Mouse (Mus musculus) monocyte, adult 2 months (primary cell): ENCODE measurements around the gene Prrc2a.

Experiments used
- DNase-seq, 2 experiments: peaks; one replicate each; pipeline ENCODE4 v3.0.0; 2022; ENCODE audit warnings: low spot score in 2 of 2, low read depth in 1 of 2

The Prrc2a gene

GRCm38 (mm10) chr17:35164568-35165450 lies at the start of gene Prrc2a:
Gene Prrc2a, minus strand, starts transcription at chr17:35164897.
- peak; percentile 93 to 96 for DNase-seq

- no peak for DNase-seq
Measured at GRCm38 (mm10) chr17:35213071-35213470, 48.4 kb upstream of the Prrc2a start.

- no peak for DNase-seq
Measured at GRCm38 (mm10) chr17:35210593-35210992, 45.9 kb upstream of the Prrc2a start.

- peak in 1 of 2 experiments; percentile 78 for DNase-seq
Measured at GRCm38 (mm10) chr17:35209785-35210535, 45.3 kb upstream of the Prrc2a start.

- DNase-seq: no peak
Measured at GRCm38 (mm10) chr17:35205380-35205769, 40.7 kb upstream of the Prrc2a start.

GRCm38 (mm10) chr17:35204494-35205379 lies 40.0 kb upstream of the Prrc2a start, which contains the start of gene Lta:
Gene Lta, minus strand, starts transcription at chr17:35205351.
- no peak for DNase-seq

GRCm38 (mm10) chr17:35202442-35202841 lies 37.7 kb upstream of the Prrc2a start:
- DNase-seq: no peak

GRCm38 (mm10) chr17:35201787-35202186 lies 37.1 kb upstream of the Prrc2a start, which contains the start of gene Tnf:
Gene Tnf, minus strand, starts transcription at chr17:35202007.
- DNase-seq: peak in 1 of 2 experiments; percentile 81

GRCm38 (mm10) chr17:35201128-35201527 lies 36.4 kb upstream of the Prrc2a start:
- no peak for DNase-seq

- DNase-seq: peak; percentile 68 to 77
Measured at GRCm38 (mm10) chr17:35200398-35200797, 35.7 kb upstream of the Prrc2a start.

GRCm38 (mm10) chr17:35198946-35199345 lies 34.2 kb upstream of the Prrc2a start:
- no peak for DNase-seq

- DNase-seq: no peak
Measured at GRCm38 (mm10) chr17:35198029-35198428, 33.3 kb upstream of the Prrc2a start.

- no peak for DNase-seq
Measured at GRCm38 (mm10) chr17:35197126-35197525, 32.4 kb upstream of the Prrc2a start.

- no peak for DNase-seq
Measured at GRCm38 (mm10) chr17:35196321-35196641, 31.6 kb upstream of the Prrc2a start.

GRCm38 (mm10) chr17:35195631-35196320 lies 31.1 kb upstream of the Prrc2a start:
- DNase-seq: peak in 1 of 2 experiments; percentile 84

GRCm38 (mm10) chr17:35194844-35195630 lies 30.3 kb upstream of the Prrc2a start:
- DNase-seq: no peak

- no peak for DNase-seq
Measured at GRCm38 (mm10) chr17:35193881-35194843, 29.5 kb upstream of the Prrc2a start, which contains the start of gene Ltb. Gene Ltb, plus strand, starts transcription at chr17:35194439.

GRCm38 (mm10) chr17:35192924-35193323 lies 28.2 kb upstream of the Prrc2a start:
- DNase-seq: peak in 1 of 2 experiments; percentile 28
